Mouse (Mus musculus): ENCODE data around the gene Fryl. TPM values are rescaled to one million over a fixed set of nuclear protein-coding genes. Genes with fewer than 3 reads are reported as not detected.

Fryl gene
- polyA plus RNA-seq, 1 experiment, result 72.3 TPM

DNA sequence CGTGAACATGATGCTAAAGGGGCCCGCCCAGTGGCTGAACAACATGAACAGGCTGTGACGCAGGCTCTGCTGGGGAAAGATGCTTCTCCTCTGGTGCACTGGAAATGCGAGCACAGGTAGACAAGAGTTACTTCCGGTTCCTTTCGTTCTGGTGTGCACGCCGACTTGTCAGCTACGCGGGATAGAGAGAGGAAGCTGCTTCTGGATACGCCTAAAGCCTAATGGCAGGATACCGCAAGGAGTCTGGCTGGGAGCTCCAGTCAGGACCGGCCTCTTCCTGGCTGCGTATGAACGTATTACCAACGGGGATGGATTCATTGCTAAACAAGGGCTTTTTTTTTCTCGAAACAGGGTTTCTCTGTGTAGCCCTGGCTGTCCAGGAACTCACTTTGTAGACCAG, 167.3 kb downstream of the Fryl start:
- no peaks in the 10 kb centered on the region for H3K27me3 ChIP-seq (ENCODE audit: control insufficient read depth, insufficient read depth, low read length)
- TF ChIP-seq POLR2A (IDR thresholded peaks at IDR 0.05; ENCODE audit: low read depth, low read length) (no peak), CTCF (IDR thresholded peaks at IDR 0.05; ENCODE audit: extremely low read depth, insufficient read depth, insufficient read length, insufficient replicate concordance) (no peak)
- H3K4me1 ChIP-seq (ENCODE audit: control insufficient read depth, insufficient read depth, insufficient read length), result no peaks in the 10 kb centered on the region
- DNase-seq (ENCODE audit: low read depth in 1 of 2, low spot score in 2 of 2), result no peak
- 96% methylated on average over 17 of the region's 17 CpGs for WGBS
- no peak overlapping the region for H3K4me3 ChIP-seq (ENCODE audit: extremely low read depth, insufficient read depth, insufficient read length)
- H3K36me3 ChIP-seq (ENCODE audit: control insufficient read depth, insufficient read depth, low read length), result peaks cover 58% of the 10 kb centered on the region
- H3K27ac ChIP-seq (ENCODE audit: insufficient read depth, low read length), result no peak overlapping the region

- Histone ChIP-seq H3K27ac (ENCODE audit: insufficient read depth, low read length) (no peak overlapping the region), H3K4me1 (ENCODE audit: control insufficient read depth, insufficient read depth, insufficient read length) (no peaks in the 10 kb centered on the region), H3K27me3 (ENCODE audit: control insufficient read depth, insufficient read depth, low read length) (no peaks in the 10 kb centered on the region), H3K36me3 (ENCODE audit: control insufficient read depth, insufficient read depth, low read length) (peaks cover 54% of the 10 kb centered on the region), H3K4me3 (ENCODE audit: extremely low read depth, insufficient read depth, insufficient read length) (no peak overlapping the region)
- TF ChIP-seq POLR2A (IDR thresholded peaks at IDR 0.05; ENCODE audit: low read depth, low read length) (no peak), CTCF (IDR thresholded peaks at IDR 0.05; ENCODE audit: extremely low read depth, insufficient read depth, insufficient read length, insufficient replicate concordance) (no peak)
- 96% methylated on average over 5 of the region's 5 CpGs for WGBS
- DNase-seq (ENCODE audit: low read depth in 1 of 2, low spot score in 2 of 2), result no peak
Observed at GRCm38 (mm10) chr5:73081496-73081895, 174.9 kb downstream of the Fryl start.

GRCm38 (mm10) chr5:73079801-73080200, 176.6 kb downstream of the Fryl start:
- H3K4me1 ChIP-seq (ENCODE audit: control insufficient read depth, insufficient read depth, insufficient read length), result no peaks in the 10 kb centered on the region
- peaks cover 60% of the 10 kb centered on the region for H3K36me3 ChIP-seq (ENCODE audit: control insufficient read depth, insufficient read depth, low read length)
- DNase-seq (ENCODE audit: low read depth in 1 of 2, low spot score in 2 of 2), result no peak
- H3K27me3 ChIP-seq (ENCODE audit: control insufficient read depth, insufficient read depth, low read length), result no peaks in the 10 kb centered on the region
- H3K4me3 ChIP-seq (ENCODE audit: extremely low read depth, insufficient read depth, insufficient read length), result no peak overlapping the region
- 96% methylated on average over 5 of the region's 5 CpGs for WGBS
- TF ChIP-seq CTCF (IDR thresholded peaks at IDR 0.05; ENCODE audit: extremely low read depth, insufficient read depth, insufficient read length, insufficient replicate concordance) (no peak), POLR2A (IDR thresholded peaks at IDR 0.05; ENCODE audit: low read depth, low read length) (no peak)
- H3K27ac ChIP-seq (ENCODE audit: insufficient read depth, low read length), result no peak overlapping the region

- peak; percentile 15 to 63 for DNase-seq (ENCODE audit: low read depth in 1 of 2, low spot score in 2 of 2)
- peaks cover 64% of the 10 kb centered on the region for H3K36me3 ChIP-seq (ENCODE audit: control insufficient read depth, insufficient read depth, low read length)
- no peak overlapping the region for H3K4me3 ChIP-seq (ENCODE audit: extremely low read depth, insufficient read depth, insufficient read length)
- 67% methylated on average over 15 of the region's 15 CpGs for WGBS
- H3K4me1 ChIP-seq (ENCODE audit: control insufficient read depth, insufficient read depth, insufficient read length), result no peaks in the 10 kb centered on the region
- no peak overlapping the region for H3K27ac ChIP-seq (ENCODE audit: insufficient read depth, low read length)
- H3K27me3 ChIP-seq (ENCODE audit: control insufficient read depth, insufficient read depth, low read length), result no peaks in the 10 kb centered on the region
- TF ChIP-seq CTCF (IDR thresholded peaks at IDR 0.05; ENCODE audit: extremely low read depth, insufficient read depth, insufficient read length, insufficient replicate concordance) (peak; percentile 87; the same call in 1 of the 2 replicates), POLR2A (IDR thresholded peaks at IDR 0.05; ENCODE audit: low read depth, low read length) (no peak)
Observed at GRCm38 (mm10) chr5:73071319-73071718, 185.1 kb downstream of the Fryl start.

- H3K27me3 ChIP-seq (ENCODE audit: control insufficient read depth, insufficient read depth, low read length), result no peaks in the 10 kb centered on the region
- no peak for DNase-seq (ENCODE audit: low read depth in 1 of 2, low spot score in 2 of 2)
- H3K4me1 ChIP-seq (ENCODE audit: control insufficient read depth, insufficient read depth, insufficient read length), result no peaks in the 10 kb centered on the region
- WGBS, result 74% methylated on average over 6 of the region's 6 CpGs
- H3K27ac ChIP-seq (ENCODE audit: insufficient read depth, low read length), result no peak overlapping the region
- TF ChIP-seq CTCF (IDR thresholded peaks at IDR 0.05; ENCODE audit: extremely low read depth, insufficient read depth, insufficient read length, insufficient replicate concordance), result no peak
- TF ChIP-seq POLR2A (IDR thresholded peaks at IDR 0.05; ENCODE audit: low read depth, low read length), result no peak
- H3K4me3 ChIP-seq (ENCODE audit: extremely low read depth, insufficient read depth, insufficient read length), result no peak overlapping the region
- peaks cover 56% of the 10 kb centered on the region for H3K36me3 ChIP-seq (ENCODE audit: control insufficient read depth, insufficient read depth, low read length)
Observed at GRCm38 (mm10) chr5:73066946-73067345, 189.5 kb downstream of the Fryl start.

DNA sequence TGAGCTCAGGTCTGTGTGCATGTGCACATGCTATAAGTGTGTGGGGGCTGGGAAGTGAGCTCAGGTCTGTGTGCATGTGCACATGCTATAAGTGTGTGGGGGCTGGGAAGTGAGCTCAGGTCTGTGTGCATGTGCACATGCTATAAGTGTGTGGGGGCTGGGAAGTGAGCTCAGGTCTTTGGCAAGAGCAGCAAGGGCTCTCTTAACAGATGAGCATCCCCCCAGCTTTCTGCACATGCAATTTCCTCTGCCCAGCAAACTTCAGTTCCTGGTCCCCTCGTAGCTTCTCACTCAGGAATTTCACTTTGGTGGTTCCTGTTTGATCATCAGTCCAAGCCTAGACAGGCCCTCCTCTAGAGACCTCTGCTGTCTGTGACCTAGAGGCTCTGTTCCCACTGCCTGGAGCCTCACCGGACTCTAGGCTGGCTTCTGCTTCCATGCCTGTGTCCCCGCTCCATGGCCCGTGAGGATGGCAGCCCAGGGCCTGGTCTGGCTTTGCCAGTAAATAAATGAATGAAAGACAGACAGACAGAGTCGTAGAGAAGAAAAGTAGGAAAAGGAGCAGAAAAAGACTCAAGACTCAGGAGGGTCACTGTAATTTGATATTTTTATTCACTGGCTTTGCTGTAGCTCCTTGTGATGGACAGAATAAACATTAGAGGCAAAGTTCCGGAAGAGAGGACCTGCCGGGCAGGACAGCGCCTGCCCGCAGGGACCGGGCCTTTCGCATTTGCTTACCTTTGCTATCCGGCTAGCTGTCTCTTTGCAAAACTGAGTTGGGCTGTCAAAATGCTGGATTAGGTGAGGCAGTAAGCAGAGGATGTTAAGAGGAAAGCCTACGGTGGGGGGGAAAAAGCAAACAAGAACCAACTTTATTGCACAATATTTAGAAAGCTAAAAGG, 192.4 kb downstream of the Fryl start:
- no peak for DNase-seq (ENCODE audit: low read depth in 1 of 2, low spot score in 2 of 2)
- 94% methylated on average over 13 of the region's 13 CpGs for WGBS
- Histone ChIP-seq H3K27me3 (ENCODE audit: control insufficient read depth, insufficient read depth, low read length) (no peaks in the 10 kb centered on the region), H3K36me3 (ENCODE audit: control insufficient read depth, insufficient read depth, low read length) (peaks cover 47% of the 10 kb centered on the region), H3K27ac (ENCODE audit: insufficient read depth, low read length) (no peak overlapping the region), H3K4me3 (ENCODE audit: extremely low read depth, insufficient read depth, insufficient read length) (no peak overlapping the region), H3K4me1 (ENCODE audit: control insufficient read depth, insufficient read depth, insufficient read length) (no peaks in the 10 kb centered on the region)
- no peak for TF ChIP-seq POLR2A (IDR thresholded peaks at IDR 0.05; ENCODE audit: low read depth, low read length)
- no peak for TF ChIP-seq CTCF (IDR thresholded peaks at IDR 0.05; ENCODE audit: extremely low read depth, insufficient read depth, insufficient read length, insufficient replicate concordance)

Measured in spleen, adult 2 months (tissue).